Mouse (Mus musculus) small intestine, adult 2 months (tissue): Measurements from ENCODE around the gene Psmb4.

Experiments used
- CTCF ChIP-seq: fragments of 200-500 bp; IDR thresholded peaks from 2 replicates; pipeline ENCODE4 v1.5.1; 2012; ENCODE audit warnings: low read depth, mild to moderate bottlenecking, control low read depth, inconsistent platforms, low read length, moderate library complexity, mixed read lengths; ENCODE audit not compliant: insufficient replicate concordance, insufficient read length; ENCODE audit errors: extremely low read depth
- POLR2A ChIP-seq: fragments of 200-500 bp; IDR thresholded peaks from 2 replicates; pipeline ENCODE4 v1.6.1; 2012; ENCODE audit warnings: low read depth, mild to moderate bottlenecking, control low read depth, inconsistent platforms, low read length, moderate library complexity

- no peak for TF ChIP-seq POLR2A
- TF ChIP-seq CTCF = no peak
Measured at GRCm38 (mm10) chr3:94922333-94922732, 35.6 kb upstream of the Psmb4 start.
